Mouse (Mus musculus): ENCODE data around the gene Cald1. TPM values are rescaled to one million over a fixed set of nuclear protein-coding genes. Genes with fewer than 3 reads are reported as not detected.

The Cald1 gene
- polyA plus RNA-seq, 1 experiment from 2014 or later = 164 TPM

DNA sequence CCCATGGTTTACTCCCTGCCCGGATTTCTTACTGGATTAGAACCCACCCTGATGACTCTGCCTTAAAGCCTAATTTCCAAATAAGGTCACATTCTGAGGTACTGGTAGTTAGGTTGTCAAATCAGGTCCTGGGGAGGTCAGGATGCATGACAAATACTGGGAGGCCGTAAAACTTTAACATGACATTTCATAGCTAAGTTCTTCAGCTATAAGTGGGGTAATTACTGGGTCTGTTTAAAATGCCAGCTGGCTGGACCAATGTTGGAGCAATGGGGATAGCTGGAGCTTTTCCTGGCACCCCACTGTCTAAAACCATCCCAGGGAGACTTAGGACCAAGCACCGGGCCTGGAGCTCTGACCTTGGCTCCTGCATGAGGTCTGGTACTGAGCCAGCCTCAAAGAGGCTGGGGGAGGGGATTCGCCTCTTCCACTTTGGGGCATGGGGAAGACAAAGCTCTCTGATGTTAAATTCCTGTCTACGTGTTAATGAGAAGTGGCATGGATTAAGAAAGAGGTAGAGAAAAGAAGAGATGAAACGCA lies 120.9 kb downstream of the Cald1 start:
- Histone ChIP-seq H3K4me1 (replicated peaks) (peaks cover 67% of the 10 kb centered on the region), H3K9me3 (replicated peaks) (no peaks in the 10 kb centered on the region), H3K27ac (peak overlapping the region; percentile 50), H3K4me2 (no peak overlapping the region), H3K27me3 (no peaks in the 10 kb centered on the region), H3K36me3 (peaks cover under 1% of the 10 kb centered on the region; the same call in 1 of the 2 replicates), H3K4me3 (no peak overlapping the region), H3K9ac (no peak overlapping the region)
- WGBS = 56% methylated on average over 6 of the region's 6 CpGs
- ATAC-seq (replicated peaks; ENCODE audit: insufficient number of reproducible peaks, insufficient read depth, low FRiP score, low read depth) = no peak; the same call in 1 of the 2 replicates

DNA sequence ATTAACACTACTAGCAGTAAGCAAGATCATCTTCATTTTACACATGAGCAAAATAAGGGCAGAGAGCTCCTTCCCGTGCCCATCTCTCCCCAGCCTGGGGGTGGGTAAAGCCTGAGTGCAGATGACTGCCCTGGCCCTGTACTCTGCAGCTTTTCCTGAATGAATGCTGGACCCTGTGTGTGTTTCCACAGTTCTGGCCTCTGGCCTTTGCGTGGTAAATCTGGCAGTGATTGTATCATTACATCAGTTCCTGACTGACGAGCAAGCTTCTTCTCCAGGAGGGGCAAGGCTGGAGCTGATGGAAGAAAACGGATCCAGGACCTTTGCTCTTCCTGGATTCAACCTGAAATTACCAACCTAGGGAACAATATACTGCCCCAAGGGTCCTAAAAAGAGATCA lies 122.1 kb downstream of the Cald1 start:
- Histone ChIP-seq H3K9ac (0 out of 2 replicates have a peak overlapping the region, but pooled peaks have one; percentile 36), H3K36me3 (peaks cover 6% of the 10 kb centered on the region; the same call in 1 of the 2 replicates), H3K9me3 (replicated peaks) (no peaks in the 10 kb centered on the region), H3K4me1 (replicated peaks) (peaks cover 64% of the 10 kb centered on the region), H3K4me2 (no peak overlapping the region), H3K27me3 (no peaks in the 10 kb centered on the region), H3K4me3 (no peak overlapping the region), H3K27ac (peak overlapping the region; percentile 35; the same call in 1 of the 2 replicates)
- 56% methylated on average over 4 of the region's 4 CpGs for WGBS
- 0 out of 2 replicates have a peak, but pooled peaks have one; percentile 37 for ATAC-seq (replicated peaks; ENCODE audit: insufficient number of reproducible peaks, insufficient read depth, low FRiP score, low read depth)

DNA sequence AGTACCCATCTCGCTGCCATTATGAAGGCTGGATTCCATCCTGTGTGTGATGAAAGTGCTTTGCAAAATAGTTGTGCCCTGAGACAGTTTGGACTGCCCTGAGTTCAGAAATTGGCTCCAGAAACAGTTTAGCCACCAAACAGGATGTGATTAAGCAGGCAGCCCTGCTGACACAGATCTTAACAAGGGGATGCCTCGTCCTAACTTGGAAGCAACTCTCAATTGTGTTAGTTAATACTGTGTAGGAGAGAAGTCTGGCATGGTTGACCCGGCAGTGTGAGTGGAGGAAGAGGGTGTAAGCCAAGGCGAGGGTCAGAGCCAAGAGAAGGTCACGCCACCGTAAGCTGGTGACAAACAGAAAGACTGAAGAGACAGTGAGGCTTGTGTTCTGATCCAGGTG lies 123.4 kb downstream of the Cald1 start:
- Histone ChIP-seq H3K27me3 (no peaks in the 10 kb centered on the region), H3K36me3 (peaks cover 6% of the 10 kb centered on the region; the same call in 1 of the 2 replicates), H3K9ac (no peak overlapping the region), H3K9me3 (replicated peaks) (no peaks in the 10 kb centered on the region), H3K4me3 (no peak overlapping the region), H3K4me1 (replicated peaks) (peaks cover 62% of the 10 kb centered on the region), H3K27ac (peak overlapping the region; percentile 35), H3K4me2 (no peak overlapping the region)
- ATAC-seq (replicated peaks; ENCODE audit: insufficient number of reproducible peaks, insufficient read depth, low FRiP score, low read depth) = no peak
- WGBS = 43% methylated on average over 6 of the region's 6 CpGs

DNA sequence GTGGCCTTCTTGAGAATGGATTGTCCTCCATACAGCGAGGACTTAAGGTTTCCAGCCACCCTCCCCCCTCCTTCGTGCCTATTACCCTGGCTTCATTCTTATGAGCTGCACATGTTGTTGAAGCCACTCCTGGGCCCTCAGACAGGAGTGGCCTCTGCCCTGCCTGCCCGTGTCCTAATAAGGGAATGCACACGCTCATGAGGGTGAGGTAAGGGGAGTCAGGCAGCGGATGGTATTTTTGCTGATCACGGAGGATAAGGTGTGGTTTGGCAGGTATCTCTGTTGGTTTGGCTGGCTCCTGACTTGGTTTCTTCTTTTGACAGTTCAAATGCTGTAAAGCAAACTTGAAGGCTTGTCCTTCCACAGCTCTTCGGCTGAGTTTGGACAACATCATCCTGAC lies 124.4 kb downstream of the Cald1 start:
- no peak; the same call in 1 of the 2 replicates for ATAC-seq (replicated peaks; ENCODE audit: insufficient number of reproducible peaks, insufficient read depth, low FRiP score, low read depth)
- 51% methylated on average over 7 of the region's 7 CpGs for WGBS
- no peak overlapping the region for H3K9ac ChIP-seq
- H3K4me1 ChIP-seq (replicated peaks) = peaks cover 62% of the 10 kb centered on the region
- H3K4me2 ChIP-seq = no peak overlapping the region
- H3K36me3 ChIP-seq = peaks cover 6% of the 10 kb centered on the region; the same call in 1 of the 2 replicates
- H3K27me3 ChIP-seq = no peaks in the 10 kb centered on the region
- no peaks in the 10 kb centered on the region for H3K9me3 ChIP-seq (replicated peaks)
- H3K4me3 ChIP-seq = no peak overlapping the region
- H3K27ac ChIP-seq = peak overlapping the region; percentile 35

- Histone ChIP-seq H3K4me1 (replicated peaks) (peaks cover 55% of the 10 kb centered on the region), H3K27ac (no peak overlapping the region), H3K9ac (no peak overlapping the region), H3K4me3 (no peak overlapping the region), H3K36me3 (peaks cover 6% of the 10 kb centered on the region; the same call in 1 of the 2 replicates), H3K27me3 (no peaks in the 10 kb centered on the region), H3K9me3 (replicated peaks) (no peaks in the 10 kb centered on the region), H3K4me2 (no peak overlapping the region)
- no peak for ATAC-seq (replicated peaks; ENCODE audit: insufficient number of reproducible peaks, insufficient read depth, low FRiP score, low read depth)
- WGBS = 76% methylated on average over 10 of the region's 10 CpGs
Measured at GRCm38 (mm10) chr6:34723250-34723904, 125.1 kb downstream of the Cald1 start.

- 78% methylated on average over 1 of the region's 1 CpGs for WGBS
- Histone ChIP-seq H3K9ac (no peak overlapping the region), H3K4me2 (no peak overlapping the region), H3K4me1 (replicated peaks) (peaks cover 53% of the 10 kb centered on the region), H3K9me3 (replicated peaks) (no peaks in the 10 kb centered on the region), H3K36me3 (peaks cover 6% of the 10 kb centered on the region; the same call in 1 of the 2 replicates), H3K4me3 (no peak overlapping the region), H3K27me3 (no peaks in the 10 kb centered on the region), H3K27ac (no peak overlapping the region)
- ATAC-seq (replicated peaks; ENCODE audit: insufficient number of reproducible peaks, insufficient read depth, low FRiP score, low read depth) = no peak
Measured at GRCm38 (mm10) chr6:34725660-34726059, 127.4 kb downstream of the Cald1 start.

DNA sequence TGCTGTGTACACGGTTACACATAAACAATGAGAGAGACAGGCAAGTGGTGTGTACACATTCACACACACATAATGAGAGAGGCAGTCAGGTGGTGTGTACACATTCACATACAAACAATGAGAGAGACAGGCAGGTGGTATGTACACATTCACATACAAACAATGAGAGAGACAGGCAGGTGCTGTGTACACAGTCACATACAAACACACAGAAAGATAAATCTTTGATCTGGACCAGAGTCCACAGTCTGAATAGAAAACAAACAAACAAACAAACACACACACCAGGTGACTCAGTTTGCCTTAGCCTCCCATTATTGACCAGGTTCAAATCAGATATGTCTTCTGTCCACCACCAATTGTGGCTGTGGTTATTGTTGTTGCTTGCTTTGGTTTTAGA lies 127.8 kb downstream of the Cald1 start:
- Histone ChIP-seq H3K4me2 (no peak overlapping the region), H3K27me3 (no peaks in the 10 kb centered on the region), H3K4me3 (no peak overlapping the region), H3K27ac (no peak overlapping the region), H3K9ac (no peak overlapping the region), H3K36me3 (peaks cover 6% of the 10 kb centered on the region; the same call in 1 of the 2 replicates), H3K9me3 (replicated peaks) (no peaks in the 10 kb centered on the region), H3K4me1 (replicated peaks) (peaks cover 51% of the 10 kb centered on the region)
- ATAC-seq (replicated peaks; ENCODE audit: insufficient number of reproducible peaks, insufficient read depth, low FRiP score, low read depth) = no peak
- 64% methylated on average over 1 of the region's 1 CpGs for WGBS

DNA sequence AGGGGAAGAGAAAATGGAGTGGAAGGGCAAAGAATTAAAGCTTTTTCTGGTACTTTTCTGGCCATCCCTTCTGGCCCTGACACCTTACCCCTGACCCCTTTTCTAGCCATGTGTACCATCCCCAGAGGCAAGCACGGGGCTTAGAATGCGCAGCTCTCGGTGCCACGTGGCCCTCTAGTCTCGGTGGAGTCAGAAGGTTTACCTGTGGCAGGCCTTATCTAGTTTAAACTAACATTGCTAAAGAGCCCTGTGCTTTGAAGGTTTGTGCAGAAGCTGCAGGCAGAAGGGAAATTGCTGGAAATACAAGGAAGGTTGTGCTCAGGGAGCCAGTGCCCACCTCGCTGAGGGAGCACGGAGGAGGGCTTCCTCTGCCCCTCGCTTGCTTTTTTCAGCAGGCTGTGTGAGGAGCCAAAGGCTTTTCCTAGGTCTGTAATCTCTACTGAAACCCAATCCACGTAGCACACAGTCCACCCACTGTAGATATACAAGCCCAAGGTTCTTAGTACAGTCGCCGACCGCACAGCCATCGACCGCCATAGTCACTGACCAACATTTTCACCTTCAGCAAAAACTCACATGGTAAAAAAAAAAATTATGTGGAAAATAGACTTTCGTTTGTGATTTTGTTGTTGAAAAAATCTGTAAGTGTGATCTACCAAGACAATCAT lies 129.2 kb downstream of the Cald1 start:
- H3K27me3 ChIP-seq = no peaks in the 10 kb centered on the region
- ATAC-seq (replicated peaks; ENCODE audit: insufficient number of reproducible peaks, insufficient read depth, low FRiP score, low read depth) = no peak
- 73% methylated on average over 15 of the region's 15 CpGs for WGBS
- peaks cover 6% of the 10 kb centered on the region; the same call in 1 of the 2 replicates for H3K36me3 ChIP-seq
- H3K4me2 ChIP-seq = no peak overlapping the region
- H3K4me1 ChIP-seq (replicated peaks) = peaks cover 38% of the 10 kb centered on the region
- H3K9me3 ChIP-seq (replicated peaks) = no peaks in the 10 kb centered on the region
- no peak overlapping the region for H3K9ac ChIP-seq
- no peak overlapping the region for H3K4me3 ChIP-seq
- H3K27ac ChIP-seq = 0 out of 2 replicates have a peak overlapping the region, but pooled peaks have one; percentile 2

- H3K36me3 ChIP-seq = 0 out of 2 replicates have a peak, but pooled peaks cover 2% of the 10 kb centered on the region
- peaks cover 33% of the 10 kb centered on the region for H3K4me1 ChIP-seq (replicated peaks)
- no peak overlapping the region for H3K9ac ChIP-seq
- no peak for ATAC-seq (replicated peaks; ENCODE audit: insufficient number of reproducible peaks, insufficient read depth, low FRiP score, low read depth)
- H3K27me3 ChIP-seq = no peaks in the 10 kb centered on the region
- peak overlapping the region; percentile 58 for H3K27ac ChIP-seq
- no peak overlapping the region for H3K4me2 ChIP-seq
- 48% methylated on average over 8 of the region's 8 CpGs for WGBS
- no peak overlapping the region for H3K4me3 ChIP-seq
- H3K9me3 ChIP-seq (replicated peaks) = no peaks in the 10 kb centered on the region
Measured at GRCm38 (mm10) chr6:34729449-34730151, 131.3 kb downstream of the Cald1 start.

DNA sequence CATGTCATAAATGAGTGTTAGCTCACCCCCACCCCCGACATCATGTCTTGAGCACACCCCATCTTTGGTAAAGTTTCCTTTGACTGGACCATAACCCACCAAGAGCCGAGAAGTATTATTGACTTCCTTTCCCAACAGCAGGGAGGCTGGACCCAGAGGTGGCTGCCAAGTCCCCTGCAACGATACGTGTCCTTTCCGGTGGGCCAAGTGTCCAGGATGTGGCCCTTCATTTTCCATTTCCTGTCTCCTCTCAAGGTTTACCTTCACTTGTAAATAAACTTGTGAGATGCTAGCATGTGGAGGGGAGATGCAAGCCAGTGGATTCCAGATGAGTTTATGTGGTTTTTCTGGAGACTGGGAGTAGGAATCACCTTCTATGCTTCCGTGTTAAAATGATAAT lies 132.7 kb downstream of the Cald1 start:
- no peaks in the 10 kb centered on the region for H3K36me3 ChIP-seq
- H3K4me2 ChIP-seq = no peak overlapping the region
- WGBS = 64% methylated on average over 6 of the region's 6 CpGs
- ATAC-seq (replicated peaks; ENCODE audit: insufficient number of reproducible peaks, insufficient read depth, low FRiP score, low read depth) = no peak
- peaks cover 40% of the 10 kb centered on the region for H3K4me1 ChIP-seq (replicated peaks)
- no peaks in the 10 kb centered on the region for H3K9me3 ChIP-seq (replicated peaks)
- H3K4me3 ChIP-seq = no peak overlapping the region
- H3K27ac ChIP-seq = no peak overlapping the region
- H3K27me3 ChIP-seq = no peaks in the 10 kb centered on the region
- no peak overlapping the region for H3K9ac ChIP-seq

- no peak for ATAC-seq (replicated peaks; ENCODE audit: insufficient number of reproducible peaks, insufficient read depth, low FRiP score, low read depth)
- H3K9ac ChIP-seq = no peak overlapping the region
- H3K4me3 ChIP-seq = no peak overlapping the region
- WGBS = 78% methylated on average over 9 of the region's 9 CpGs
- peaks cover 38% of the 10 kb centered on the region for H3K4me1 ChIP-seq (replicated peaks)
- no peak overlapping the region for H3K27ac ChIP-seq
- H3K36me3 ChIP-seq = no peaks in the 10 kb centered on the region
- H3K4me2 ChIP-seq = no peak overlapping the region
- H3K9me3 ChIP-seq (replicated peaks) = no peaks in the 10 kb centered on the region
- no peaks in the 10 kb centered on the region for H3K27me3 ChIP-seq
Measured at GRCm38 (mm10) chr6:34731529-34731928, 133.2 kb downstream of the Cald1 start.
